Mouse (Mus musculus) E14TG2a.4 (cell line): Measurements from ENCODE around the gene Ebf3.

Source experiments
- CTCF ChIP-seq: conservative IDR thresholded peaks from 2 replicates; pipeline ENCODE4 v1.5.1; 2014; ENCODE audit warnings: low read length
- NANOG ChIP-seq: IDR thresholded peaks from 2 replicates; pipeline ENCODE4 v1.6.1; 2014; ENCODE audit warnings: borderline replicate concordance, low read length, mixed read lengths
- POU5F1 ChIP-seq: IDR thresholded peaks from 2 replicates; pipeline ENCODE4 v1.6.1; 2014; ENCODE audit warnings: low read length, borderline replicate concordance

DNA sequence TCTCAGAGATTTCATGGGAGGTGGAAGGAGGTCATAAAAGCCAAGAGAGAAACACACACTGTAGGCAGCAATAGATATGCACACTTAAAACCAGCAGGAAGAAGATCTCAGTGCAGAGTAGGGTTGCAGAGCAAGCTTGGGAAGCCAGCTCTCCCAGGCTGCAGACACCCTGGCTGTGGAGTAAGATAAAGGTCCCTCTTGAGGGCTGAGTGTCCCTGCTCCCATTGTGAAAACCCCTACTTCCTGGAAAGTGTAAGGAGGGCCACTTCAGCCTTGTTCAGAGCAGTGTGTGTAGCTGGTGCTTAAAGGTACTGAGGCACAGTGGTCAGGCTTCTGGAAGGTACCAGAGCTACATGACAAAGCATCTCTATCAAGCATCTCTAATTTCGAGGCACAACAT is 100.8 kb downstream of the Ebf3 start:
- no peak for TF ChIP-seq CTCF
- TF ChIP-seq POU5F1, result no peak
- TF ChIP-seq NANOG, result no peak
